Mouse (Mus musculus): ENCODE data around the gene 2810459M11Rik.

GRCm38 (mm10) chr1:85998012-85998411 is 47.7 kb upstream of the 2810459M11Rik start:
- no peak for TF ChIP-seq CTCF (IDR thresholded peaks at IDR 0.05; ENCODE audit: low read depth)
- no peak for TF ChIP-seq EP300 (IDR thresholded peaks at IDR 0.05; ENCODE audit: low read depth)

All from liver, postnatal 0 days (tissue).